Mouse (Mus musculus): ENCODE results near the gene 4930544D05Rik. TPM values are rescaled to one million over a fixed set of nuclear protein-coding genes. Genes with fewer than 3 reads are reported as not detected.

The 4930544D05Rik gene
- total RNA-seq, 2 experiments from 2014 or later: not detected

DNA sequence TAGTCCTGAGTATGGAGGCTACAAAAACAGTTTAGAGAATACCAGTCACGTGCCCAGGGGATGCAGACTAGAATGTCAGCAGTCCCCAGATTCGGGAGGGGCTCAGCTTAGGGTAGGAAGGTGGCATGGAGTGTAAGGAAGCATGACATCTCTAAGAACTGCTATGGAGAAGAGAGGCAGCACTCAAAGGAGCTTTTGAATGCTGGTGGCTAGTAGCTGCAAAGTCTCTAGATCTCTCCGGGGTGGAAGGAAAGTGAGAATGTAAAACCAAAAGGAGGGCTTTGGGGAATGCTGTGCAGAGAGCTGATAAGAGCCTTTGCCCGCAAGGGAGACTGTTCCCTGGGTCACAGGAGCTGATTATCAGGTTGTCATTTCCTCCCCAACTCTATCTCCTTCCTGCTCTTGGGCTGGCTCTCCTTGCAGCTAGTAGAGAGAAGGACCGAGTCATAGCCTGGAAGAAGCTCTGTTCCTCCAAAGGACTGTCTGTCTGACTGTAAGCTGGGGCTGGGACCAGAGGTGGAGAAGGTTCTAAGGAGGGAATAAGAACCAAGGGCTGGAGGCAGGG, 23.1 kb downstream of the 4930544D05Rik start, which contains the start of gene Gp1ba:
Gp1ba (plus strand) TSS at position 409 of the 565 bp plus-strand sequence.
- intact Hi-C loops (cut with DNase I): no loop called here
- DNase-seq: no peak

DNA sequence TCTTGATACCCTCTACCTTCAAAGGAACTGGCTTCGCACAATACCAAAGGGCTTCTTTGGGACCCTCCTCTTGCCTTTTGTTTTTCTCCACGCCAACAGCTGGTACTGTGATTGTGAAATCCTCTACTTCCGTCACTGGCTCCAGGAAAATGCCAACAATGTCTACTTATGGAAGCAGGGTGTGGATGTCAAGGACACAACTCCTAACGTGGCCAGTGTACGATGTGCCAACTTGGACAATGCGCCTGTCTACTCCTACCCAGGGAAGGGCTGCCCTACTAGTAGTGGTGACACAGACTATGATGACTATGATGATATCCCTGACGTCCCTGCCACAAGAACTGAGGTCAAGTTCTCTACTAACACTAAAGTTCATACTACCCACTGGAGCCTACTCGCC, 24.3 kb downstream of the 4930544D05Rik start:
- intact Hi-C loops (cut with DNase I): no loop called here
- no peak for DNase-seq

DNA sequence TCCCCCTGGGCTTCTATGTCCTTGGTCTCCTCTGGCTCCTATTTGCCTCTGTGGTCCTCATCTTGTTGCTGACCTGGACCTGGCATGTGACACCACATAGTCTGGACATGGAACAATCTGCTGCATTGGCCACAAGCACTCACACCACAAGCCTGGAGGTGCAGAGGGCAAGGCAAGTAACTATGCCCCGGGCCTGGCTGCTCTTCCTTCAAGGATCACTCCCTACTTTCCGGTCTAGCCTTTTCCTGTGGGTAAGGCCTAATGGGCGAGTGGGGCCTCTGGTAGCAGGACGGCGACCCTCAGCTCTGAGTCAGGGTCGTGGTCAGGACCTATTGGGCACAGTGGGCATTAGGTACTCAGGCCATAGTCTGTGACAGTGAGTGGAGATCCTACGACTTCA, 25.6 kb downstream of the 4930544D05Rik start:
- intact Hi-C loops (cut with DNase I): no loop called here
- no peak for DNase-seq

DNA sequence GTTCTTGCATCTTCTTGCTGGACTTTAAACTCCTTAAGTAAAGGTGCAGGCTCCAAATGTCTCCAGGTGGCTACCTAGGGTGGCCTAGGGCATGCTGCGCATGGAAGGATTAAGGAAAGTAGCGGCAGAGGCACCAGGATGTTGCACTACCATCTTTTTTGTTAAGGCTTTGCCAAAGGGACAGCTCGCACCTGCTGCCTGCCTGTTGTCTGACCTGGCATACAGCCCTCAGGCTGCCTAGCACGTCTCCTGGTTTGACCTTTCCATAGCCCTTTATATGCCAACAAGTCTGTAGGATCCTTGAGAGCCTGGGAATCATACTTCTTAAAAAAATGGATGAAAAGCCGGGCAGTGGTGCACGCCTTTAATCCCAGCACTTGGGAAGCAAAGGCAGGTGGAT, 27.4 kb downstream of the 4930544D05Rik start:
- intact Hi-C loops (cut with DNase I): no loop called here
- DNase-seq: no peak

DNA sequence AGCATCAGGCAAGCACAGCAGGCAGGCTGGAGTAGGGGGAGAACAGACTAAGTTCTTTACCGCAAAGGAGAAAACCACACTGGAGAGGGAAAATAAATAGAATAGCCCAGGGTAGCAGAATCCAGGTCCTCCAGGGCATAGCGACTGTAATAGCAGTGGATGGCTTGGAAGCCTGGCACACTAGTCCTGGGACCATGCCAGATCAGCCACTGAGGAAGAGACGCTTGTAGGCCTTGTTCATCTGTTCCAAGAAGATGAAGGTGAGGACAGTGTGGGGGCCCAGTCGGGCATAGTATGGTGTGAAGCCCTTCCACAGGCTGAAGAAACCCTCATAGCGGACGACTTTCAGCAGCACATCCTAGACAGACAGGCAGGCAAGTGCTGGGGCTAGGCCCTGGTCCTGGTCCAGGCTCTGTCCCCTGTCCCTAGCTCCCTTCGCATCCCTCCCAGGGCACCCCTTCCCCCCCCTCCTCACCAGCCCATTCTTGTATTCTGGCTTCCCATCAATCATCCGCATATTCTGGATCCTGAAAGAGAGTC, 29.0 kb downstream of the 4930544D05Rik start:
- intact Hi-C loops (cut with DNase I): no loop called here
- no peak for DNase-seq

DNA sequence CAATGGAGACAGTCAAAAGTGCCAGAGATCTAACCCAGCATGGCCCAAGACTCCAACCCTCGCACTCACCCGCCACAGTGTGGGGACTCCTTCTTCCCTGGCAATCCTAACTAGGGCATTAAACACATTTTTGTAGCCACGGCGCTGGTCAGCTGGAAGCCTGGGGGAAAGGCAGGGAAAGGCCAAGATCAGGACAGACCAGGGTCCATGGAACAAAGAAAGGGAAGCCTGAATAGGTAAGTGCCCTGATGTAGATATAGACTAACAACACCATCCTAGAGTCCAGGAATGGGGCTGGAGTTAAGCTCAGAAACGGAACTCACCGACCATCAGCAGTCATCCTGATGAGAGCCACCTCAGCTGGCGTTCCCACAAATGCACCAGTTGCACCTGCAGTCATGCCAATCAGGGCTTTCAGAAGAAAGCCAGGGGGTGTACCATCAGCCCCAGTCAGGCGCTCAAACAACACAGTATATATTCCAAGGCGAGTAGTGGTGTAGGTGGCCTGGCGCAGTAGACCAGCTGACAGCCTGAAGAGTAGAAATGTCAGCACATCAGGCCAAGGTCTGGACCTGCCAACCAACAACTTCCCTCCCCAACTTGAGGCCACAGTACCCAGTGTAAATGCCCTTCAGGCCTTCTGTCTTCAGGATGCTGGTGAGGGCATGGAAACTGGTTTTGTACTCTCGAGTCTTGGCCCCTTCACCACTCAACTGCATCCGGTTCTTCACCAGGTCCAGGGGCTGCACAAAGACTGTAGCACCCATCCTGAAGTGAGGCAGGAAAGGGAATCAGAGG, 30.0 kb downstream of the 4930544D05Rik start:
- no peak for DNase-seq
- intact Hi-C loops (cut with DNase I): no loop called here

DNA sequence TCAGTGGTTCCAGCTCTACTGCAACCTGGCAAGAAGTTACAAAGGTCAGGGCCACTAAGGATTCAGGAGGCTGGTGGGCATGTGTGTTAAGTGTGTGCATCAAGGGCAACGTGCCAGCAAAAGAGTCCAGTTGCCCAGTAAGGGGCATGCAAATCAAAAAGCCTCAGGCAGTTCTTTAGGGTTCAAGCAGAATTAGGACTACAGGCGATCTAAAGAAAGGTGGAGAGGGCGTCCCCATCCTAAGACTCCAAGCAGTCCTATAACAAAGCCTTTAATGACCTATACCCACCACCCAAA, 30.6 kb downstream of the 4930544D05Rik start:
- intact Hi-C loops (cut with DNase I): no loop called here
- no peak for DNase-seq

DNA sequence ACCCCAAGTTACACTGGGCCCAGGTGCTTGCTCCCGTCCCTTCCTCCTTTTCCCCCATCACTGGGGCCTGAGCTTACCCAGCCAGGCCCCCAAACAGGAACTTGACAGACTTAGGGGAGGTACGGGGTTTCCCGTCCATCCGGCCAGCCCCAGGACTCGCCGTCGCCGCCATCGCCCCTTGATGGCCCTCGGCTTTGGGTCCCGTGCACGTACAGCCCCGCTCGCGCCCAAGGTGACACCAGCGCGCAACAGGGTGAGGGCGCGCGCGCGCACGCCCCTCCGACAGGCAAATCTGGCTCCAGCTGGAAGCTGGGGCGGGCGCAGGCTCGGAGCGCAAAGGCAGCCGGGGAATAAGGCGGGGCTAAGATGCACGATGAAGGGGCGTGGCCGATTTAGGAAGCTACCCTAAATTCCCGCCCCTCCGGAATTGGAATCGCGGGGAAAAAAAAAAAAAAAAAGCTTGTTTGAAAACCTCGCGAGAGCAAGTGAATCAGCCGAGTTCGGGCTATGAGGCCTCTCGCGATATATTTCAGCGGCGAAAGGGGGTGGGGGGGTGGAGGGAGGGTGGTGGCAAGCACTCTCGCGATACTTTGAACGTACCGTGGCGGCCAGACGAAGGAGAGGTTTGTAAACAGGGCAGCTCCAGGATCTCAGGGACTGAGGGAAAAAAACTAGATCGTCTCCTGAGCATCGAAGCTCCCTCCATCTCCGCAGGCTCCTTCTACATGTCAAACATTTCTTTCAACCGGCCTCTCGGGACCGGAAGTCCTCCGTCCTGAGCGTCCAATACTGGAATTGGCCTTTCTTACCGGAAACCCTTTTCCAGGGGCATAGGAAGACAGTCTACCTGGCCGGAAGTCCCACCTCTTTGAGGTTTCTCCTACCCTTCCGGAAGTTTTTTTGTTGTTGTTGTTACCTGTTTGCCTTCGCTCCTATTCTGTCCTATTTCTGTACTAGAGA, 31.3 kb downstream of the 4930544D05Rik start, which contains the start of the genes Rnf167 and Slc25a11:
Rnf167 (plus strand) TSS at position 545 of the 960 bp plus-strand sequence.
Slc25a11 (minus strand) TSS at position 789 of the 960 bp plus-strand sequence.
- DNase-seq: peak; percentile 98
- intact Hi-C loops (cut with DNase I): no loop called here

DNA sequence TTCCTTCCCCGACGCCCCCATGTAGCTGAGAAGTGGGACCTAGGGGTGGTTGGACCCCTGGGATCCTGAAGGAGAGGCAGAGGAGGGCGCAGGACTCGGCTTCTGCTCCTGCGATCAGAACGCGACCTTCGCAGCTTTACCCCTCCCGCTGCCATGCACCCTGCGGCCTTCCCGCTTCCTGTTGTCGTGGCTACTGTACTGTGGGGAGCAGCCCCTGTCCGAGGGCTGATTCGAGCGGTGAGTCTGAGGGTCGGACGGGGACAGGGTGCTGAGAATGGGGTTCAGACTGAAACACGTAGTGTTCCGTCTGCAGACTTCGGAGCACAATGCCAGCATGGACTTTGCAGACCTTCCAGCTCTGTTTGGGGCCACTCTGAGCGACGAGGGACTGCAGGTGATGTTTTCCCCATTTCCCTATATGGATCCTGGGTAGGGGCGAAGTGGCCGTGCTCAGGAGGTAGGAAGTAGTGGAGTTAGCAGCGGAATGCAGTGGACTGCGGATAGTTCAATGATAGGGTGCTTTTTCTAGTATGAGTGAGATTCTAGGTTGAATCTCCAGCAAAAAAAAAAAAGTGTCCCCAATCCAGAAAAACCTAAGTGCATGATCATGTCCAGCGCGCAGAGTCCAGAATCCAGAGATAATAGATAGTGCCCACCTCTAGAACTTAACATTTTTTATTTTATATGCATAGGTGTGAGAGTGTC, 32.2 kb downstream of the 4930544D05Rik start:
- intact Hi-C loops (cut with DNase I): no loop called here
- DNase-seq: peak; percentile 31

DNA sequence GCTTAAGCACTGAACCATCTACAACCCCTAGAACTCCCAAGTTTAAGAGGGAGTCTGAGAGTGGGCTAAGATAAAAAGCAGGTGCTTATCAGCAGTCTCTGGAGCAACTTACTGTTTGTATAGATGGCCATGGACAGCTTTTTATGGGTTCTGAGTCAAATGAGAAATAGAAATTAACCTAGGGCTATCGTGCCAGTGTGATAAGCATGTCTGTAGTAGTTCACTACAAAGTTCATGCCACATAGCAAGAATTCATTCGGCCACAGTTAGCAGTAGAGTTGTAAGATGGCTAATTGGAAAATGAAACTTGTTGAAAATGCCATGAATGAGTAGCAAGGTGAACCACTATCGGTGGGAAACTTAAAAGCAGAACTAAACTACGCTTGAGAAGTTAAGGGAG, 32.9 kb downstream of the 4930544D05Rik start:
- intact Hi-C loops (cut with DNase I): no loop called here
- DNase-seq: no peak

DNA sequence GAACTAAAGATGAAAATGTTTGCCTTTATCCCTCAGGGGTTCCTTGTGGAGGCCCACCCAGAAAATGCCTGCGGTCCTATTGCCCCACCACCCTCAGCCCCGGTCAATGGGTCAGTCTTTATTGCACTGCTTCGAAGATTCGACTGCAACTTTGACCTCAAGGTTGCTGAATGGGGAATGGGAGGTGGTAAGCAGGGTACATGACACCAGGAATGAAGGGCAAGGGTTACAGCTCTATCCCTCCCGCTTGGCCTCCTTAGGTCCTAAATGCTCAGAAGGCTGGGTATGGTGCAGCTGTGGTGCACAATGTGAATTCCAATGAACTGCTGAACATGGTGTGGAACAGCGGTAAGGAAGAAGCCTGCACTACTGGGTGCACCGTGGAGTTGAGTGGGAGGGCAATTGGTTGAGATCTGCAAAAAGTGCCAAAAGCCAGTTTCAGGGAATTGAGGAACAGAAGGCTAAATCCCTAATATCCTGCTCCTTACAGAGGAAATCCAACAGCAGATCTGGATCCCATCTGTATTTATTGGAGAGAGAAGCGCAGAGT, 33.6 kb downstream of the 4930544D05Rik start:
- intact Hi-C loops (cut with DNase I): no loop called here
- DNase-seq: no peak

DNA sequence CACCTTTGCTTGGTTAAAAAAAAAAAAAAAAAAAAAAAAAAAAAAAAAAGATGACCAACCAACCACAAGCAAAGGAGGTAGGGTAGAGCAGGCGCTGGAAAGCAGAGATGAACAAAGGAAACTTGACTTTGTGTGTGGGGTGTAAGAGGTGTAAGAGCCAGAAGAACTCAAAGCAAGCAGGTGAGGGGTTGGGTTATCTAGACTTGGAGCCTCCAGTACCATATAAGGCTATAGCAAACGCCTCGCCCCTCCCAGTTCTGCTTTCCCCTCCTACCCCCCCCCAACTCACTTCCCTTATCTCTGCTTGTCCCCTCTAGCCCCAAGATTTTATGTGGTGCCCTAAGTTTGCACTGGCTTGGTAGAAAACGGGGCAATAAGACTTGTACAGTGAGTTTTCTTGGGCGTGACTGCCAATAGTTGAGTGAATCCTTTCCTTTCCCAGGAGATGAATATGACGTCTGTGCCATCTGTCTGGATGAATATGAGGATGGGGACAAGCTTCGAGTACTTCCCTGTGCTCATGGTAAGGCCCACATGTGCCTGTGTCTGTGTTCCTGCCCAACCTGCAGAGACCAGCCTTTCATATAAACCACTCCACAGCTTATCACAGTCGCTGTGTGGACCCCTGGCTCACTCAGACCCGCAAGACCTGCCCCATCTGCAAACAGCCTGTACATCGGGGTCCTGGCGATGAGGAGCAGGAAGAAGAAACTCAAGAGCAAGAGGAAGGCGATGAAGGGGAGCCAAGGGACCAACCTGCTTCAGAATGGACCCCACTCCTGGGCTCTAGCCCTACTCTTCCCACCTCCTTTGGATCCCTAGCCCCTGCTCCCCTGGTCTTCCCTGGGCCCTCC, 34.9 kb downstream of the 4930544D05Rik start:
- DNase-seq: no peak
- intact Hi-C loops (cut with DNase I): no loop called here

DNA sequence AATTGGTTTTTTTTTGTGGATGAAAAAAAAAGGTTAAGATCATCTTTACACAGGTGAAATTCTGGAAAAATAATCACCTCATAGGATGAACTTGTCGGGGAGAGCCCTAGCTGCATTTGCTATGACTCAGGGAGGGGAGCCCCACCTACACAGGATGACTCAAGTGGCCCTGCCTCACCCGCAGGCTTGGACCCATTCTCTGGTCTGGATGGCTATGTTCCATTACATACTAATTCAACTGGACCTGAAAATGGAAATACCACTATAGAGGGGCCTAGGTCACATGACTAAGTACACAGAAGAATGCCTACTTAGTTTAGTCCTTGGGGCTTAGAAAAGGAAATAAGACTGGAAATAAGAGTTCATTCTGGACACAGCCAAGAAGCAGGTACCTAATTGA, 35.7 kb downstream of the 4930544D05Rik start:
- DNase-seq: no peak
- intact Hi-C loops (cut with DNase I): no loop called here

DNA sequence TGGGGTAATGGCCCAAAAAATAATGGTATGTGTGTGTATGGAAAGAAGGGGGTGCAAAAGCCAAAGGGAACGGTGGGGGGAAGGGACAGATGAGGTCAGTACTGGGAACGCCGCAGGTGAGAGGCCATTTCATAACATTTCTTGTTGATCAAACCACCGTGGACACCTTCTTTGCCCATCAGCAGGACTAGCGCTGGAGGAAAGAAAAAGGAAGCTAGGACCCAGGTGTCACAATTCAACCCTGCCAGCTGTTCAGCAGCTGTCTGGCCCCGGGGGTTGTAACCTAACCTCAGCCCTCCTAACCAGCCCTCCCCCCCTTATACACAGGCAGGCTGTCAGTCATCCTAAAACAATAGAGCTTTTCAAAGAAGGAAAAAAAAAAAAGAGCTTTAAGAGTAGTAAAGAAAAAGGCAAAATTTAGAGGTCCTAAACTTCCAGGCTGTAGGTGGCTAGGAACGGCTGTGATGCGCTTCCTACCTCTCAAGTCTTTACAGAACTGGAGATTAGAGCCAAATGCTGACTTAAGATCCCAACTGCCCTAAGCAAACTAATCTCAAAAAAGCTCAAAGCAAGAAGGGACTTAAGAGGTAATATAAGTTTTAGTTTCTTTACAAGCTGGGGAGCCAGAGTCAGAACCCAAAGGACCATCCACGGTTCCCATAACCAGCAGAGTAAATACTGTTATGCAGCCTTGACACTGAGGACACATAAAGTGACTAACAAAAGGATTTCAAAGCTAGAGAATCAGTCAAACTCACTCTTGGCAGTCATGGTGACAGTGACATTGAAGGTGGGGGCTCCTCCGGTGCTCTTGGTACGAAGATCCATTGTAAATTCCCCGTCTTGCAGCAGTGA, 36.6 kb downstream of the 4930544D05Rik start:
- intact Hi-C loops (cut with DNase I): no loop called here

DNA sequence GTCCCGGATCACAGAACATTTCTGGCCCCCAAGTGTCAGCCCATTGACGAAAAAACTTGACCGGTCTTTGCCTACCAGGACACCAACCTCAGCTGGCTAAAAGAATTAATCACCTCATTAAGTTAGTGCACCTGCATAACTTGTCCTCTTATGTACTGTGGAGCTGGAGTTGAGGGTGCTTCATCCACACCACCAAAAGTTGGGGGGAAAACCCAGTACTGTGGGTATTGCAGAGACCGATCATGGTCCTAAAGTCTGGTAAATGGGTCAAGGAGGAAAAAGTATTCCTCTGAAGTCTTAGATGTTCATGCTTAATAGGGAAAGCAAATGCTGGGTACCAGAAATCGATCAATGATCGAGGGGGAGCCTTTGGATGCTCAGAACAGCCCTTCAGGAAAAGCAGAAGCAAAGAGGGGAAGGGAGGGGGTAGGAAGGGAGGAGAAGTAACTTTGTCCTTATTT, 37.3 kb downstream of the 4930544D05Rik start:
- intact Hi-C loops (cut with DNase I): no loop called here
- DNase-seq: no peak

More for the DNA sequence above, 36.6 kb downstream of the 4930544D05Rik start:
- DNase-seq: no peak

DNA sequence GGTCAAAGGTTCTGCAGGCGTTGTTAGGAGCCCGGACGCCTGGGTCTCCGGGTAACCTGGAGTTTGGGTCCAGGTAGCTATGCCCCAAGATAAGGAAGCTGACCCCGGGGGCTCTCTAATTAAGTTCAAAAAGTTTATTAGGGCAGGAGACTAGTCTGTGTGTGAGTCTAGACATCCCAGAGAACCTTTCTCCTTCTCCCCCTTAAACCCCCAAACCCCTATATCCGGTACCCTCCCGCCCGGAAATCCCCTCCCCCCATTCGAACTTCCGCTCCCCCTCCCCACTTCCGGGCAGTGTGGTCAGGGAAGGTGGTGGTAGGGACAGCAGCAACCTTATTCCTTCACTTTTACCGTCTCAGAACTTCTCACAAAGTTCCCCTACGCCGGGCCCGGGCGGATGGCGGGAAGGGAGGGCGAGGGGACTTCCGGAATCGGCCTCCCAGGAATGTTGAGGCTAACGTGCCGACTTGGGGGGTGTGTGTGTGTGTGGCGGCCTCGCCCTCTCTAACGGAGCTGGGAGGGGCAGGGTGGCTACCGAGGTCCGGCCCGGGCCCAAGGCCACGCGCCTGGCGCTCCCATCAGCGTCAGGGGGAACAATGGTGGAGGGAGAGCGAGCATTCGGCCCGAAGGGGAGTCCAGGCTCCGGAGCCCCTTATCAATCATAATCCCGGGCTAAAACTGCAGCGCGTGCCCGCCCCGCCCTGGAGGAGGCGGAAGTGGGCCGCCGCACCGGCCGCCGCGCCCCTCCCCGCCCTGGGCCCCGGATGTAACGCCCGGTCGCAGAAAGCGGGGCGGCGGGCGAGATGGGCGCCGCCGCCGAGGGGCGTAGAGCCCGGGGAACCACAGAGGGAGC, 37.9 kb downstream of the 4930544D05Rik start:
- intact Hi-C loops (cut with DNase I): no loop called here
- peak; percentile 71 for DNase-seq

Measured in left cerebral cortex, postnatal 4 days (tissue).